Mouse (Mus musculus): ENCODE data around the gene Cass4.

- TF ChIP-seq POLR2A (IDR thresholded peaks at IDR 0.05; ENCODE audit: insufficient read depth, low read depth, low read length) = no peak
- TF ChIP-seq CTCF (IDR thresholded peaks at IDR 0.05) = no peak
Measured at GRCm38 (mm10) chr2:172381898-172382297, 11.7 kb upstream of the Cass4 start.
